Mouse (Mus musculus) T-helper 2 cell (primary cell): ENCODE results near the gene Inca1.

ENCODE experiments used
- in situ Hi-C: fragments of 300-600 bp; cut with MboI, MseI; formaldehyde crosslinking; loops from one replicate; pipeline ENCODE4 v1.15.1; 2025; ENCODE audit warnings: high pct_unique_total_duplicates

Gene Inca1

GRCm38 (mm10) chr11:70701984-70702733 lies 2.2 kb upstream of the Inca1 start:
- in situ Hi-C loops: no loop called here

- in situ Hi-C loops: no loop called here
Measured at GRCm38 (mm10) chr11:70701221-70701955, 1.4 kb upstream of the Inca1 start.

GRCm38 (mm10) chr11:70700613-70701012 lies 658 bp upstream of the Inca1 start:
- in situ Hi-C loops: no loop called here

DNA sequence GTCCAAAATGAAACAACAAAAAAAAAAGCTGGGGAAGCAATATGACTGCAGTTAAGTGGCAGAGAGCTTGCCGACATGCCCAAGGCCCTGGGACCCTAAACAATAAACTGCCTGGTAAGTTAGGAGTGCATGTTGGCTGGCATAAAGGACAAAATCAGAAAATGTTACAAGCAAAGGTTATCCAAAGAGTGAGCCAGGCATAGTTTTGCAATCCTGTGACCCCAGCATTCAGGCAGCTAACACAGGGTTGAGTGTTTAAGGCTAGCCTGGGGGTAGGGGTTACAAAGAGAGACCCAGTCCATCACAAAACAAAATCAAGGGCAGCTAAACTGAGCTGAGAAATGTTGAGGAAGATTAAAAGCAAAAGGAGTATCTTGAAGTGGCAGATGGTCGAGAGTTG lies 904 bp downstream of the Inca1 start:
- in situ Hi-C loops: no loop called here

DNA sequence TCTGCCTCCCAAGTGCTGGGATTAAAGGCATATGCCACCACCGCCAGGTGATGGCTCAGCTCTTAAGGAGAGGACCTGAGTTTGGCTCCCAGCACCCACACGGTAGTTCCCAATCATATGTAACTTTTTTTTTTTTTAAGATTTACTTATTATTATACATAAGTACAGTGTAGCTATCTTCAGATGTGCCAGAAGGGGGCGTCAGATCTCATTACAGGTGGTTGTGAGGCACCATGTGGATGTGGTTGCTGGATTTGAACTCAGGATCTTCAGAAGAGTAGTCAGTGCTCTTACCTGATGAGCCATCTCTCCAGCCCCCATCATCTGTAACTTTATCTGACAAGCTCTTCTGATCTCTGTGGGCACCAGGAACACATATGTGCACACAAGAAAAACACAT lies 2.6 kb downstream of the Inca1 start:
- in situ Hi-C loops: no loop called here

- in situ Hi-C loops: no loop called here
Measured at GRCm38 (mm10) chr11:70693504-70693903, 6.5 kb downstream of the Inca1 start.

GRCm38 (mm10) chr11:70689578-70689977 lies 10.4 kb downstream of the Inca1 start:
- in situ Hi-C loops: loop anchor here (5.0 kb wide), 1 partner anchor 68 kb away; no protein-coding TSS in a partner anchor

DNA sequence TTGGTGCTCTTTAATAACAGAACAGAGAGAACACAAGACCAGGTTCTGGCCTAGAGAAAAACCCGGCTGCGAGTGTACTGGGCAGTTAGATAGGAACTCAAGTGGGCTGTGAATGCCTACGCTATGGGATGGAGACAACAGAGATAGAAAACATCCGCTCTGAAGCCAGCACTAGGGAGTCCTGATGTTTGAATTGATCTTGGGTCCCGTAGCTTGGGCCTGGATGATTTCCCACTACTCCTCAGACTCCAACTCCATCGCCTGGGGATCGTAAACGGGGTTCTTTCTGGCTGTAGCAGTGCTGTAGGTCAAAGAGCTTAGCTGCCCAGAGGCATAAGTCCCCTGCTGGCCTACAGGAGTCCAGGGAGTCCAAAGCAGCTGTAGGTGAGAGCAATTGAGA lies 11.6 kb downstream of the Inca1 start:
- in situ Hi-C loops: loop anchor here (5.0 kb wide), 1 partner anchor 69 kb away; no protein-coding TSS in a partner anchor

- in situ Hi-C loops: loop anchor here (5.0 kb wide), 1 partner anchor 70 kb away; no protein-coding TSS in a partner anchor
Measured at GRCm38 (mm10) chr11:70687601-70688199, 12.3 kb downstream of the Inca1 start, which contains the start of gene Camta2. Gene Camta2 (minus strand): TSS chr11:70688105.

GRCm38 (mm10) chr11:70686901-70687566 lies 12.9 kb downstream of the Inca1 start:
- in situ Hi-C loops: loop anchor here (5.0 kb wide), 1 partner anchor 70 kb away; no protein-coding TSS in a partner anchor

- in situ Hi-C loops: no loop called here
Measured at GRCm38 (mm10) chr11:70683640-70684039, 16.3 kb downstream of the Inca1 start.

DNA sequence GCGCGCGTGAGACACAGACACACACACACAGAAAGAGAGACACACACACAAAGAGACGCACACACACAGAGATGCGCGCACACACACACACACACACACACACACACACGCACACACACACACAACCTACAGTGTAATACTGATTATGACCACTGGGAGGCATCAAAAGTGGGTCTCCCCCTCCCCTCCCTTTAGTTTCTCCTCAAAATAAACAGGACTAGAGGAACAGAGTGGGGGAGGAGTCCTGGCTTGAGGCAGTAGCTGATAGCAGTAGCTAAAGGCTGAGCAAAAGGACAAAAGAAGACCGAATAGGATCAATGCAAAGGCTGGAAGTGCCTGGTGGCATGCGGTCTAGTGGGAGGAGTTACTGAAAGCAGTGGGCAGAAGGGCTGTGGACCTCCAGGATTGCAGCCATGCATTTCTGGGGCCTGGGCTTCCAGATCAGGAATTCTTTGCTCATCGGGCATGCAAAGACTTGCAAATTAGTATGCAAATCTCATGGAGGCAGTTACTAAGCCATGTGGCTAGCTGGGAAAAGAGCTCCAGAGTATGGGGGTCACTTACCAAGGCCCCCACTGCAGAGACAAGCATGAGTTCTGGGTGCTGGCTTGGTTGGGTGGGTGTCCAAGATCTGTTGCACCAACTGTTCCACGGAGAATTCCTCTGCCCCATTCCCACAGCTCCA lies 17.9 kb downstream of the Inca1 start:
- in situ Hi-C loops: no loop called here

DNA sequence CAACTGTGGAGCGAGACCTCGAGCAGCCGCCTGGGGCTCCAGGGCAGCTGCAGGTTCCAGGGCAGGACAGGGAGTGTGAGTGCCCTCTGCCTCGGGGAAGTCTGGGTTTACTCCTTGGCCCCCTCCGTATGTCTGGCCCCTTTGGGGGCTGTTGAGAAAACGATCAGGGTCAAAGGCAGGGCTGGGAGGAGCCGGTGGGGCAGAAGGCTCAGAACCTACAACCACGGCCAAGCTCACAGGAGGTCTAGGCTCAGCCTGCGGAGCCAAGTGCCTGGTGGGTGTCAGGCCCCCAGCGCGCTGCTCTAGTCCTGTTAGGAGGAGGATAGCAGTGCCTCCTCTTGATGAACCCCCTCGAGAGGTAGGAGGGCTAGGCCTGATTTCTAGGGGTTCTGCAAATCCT lies 18.8 kb downstream of the Inca1 start:
- in situ Hi-C loops: no loop called here

DNA sequence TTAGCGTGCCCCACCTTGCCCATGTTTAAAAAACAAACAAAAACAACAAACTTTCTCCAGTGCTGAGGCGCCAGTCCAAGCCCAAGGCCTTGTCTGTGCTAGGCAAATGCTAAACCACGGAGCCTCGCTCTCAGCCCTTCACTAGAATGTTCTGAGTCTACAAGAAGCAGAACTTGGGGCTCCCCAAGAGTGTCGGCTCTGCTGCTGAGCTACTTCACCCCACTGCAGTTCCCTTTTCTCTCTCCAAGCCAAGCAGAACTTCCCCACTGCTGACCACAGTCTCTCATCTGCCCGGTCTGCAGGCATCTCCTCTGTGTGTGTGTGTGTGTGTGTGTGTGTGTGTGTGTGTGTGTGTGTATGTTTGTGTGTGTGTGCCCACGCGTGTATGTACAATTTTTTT lies 20.1 kb downstream of the Inca1 start:
- in situ Hi-C loops: no loop called here

DNA sequence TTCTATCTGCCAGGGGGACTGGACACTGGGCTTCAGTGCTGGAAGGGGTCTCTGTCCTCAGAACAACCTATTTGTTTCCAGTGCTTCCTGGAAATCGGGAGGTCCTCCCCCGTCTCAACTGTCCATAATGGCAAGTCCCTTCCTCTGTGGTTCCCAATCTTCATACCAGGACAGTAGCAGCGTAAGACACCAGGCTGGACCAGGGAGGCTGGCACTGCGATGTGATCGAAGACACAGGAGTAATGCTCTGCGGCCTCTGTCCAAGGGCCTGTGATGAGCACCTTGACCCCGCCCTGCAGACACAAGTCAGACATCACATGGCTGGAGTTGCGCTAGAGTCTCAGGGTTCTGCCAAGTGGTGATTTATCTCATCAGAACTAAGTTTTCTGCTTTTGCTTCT lies 20.6 kb downstream of the Inca1 start:
- in situ Hi-C loops: no loop called here

DNA sequence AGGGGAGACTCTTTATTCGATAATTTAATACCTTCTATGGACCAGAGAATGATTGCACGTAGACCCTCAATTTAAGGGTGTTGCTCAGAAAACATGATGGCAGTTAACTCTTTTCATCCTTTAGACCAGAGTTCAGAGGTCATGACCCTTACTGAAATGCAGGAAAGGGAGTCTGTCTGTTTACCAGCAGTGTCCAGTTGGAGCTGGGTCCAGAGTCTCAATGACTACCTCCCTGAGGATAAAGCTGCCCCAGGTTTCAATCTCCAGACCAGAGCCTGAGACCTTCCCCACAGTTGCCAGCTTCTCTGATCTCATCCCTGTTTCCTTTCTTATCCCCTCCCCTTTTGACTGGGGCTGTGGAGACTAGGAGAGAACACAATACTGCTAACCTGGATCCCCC lies 21.4 kb downstream of the Inca1 start:
- in situ Hi-C loops: no loop called here

GRCm38 (mm10) chr11:70678092-70678491 lies 21.9 kb downstream of the Inca1 start:
- in situ Hi-C loops: no loop called here

GRCm38 (mm10) chr11:70674501-70674900 lies 25.5 kb downstream of the Inca1 start:
- in situ Hi-C loops: loop anchor here (25.0 kb wide), 2 partner anchors 912 to 1262 kb away; partner anchors contain the start of genes Kdm6b, Polr2a, Slc35g3 and Zbtb4

DNA sequence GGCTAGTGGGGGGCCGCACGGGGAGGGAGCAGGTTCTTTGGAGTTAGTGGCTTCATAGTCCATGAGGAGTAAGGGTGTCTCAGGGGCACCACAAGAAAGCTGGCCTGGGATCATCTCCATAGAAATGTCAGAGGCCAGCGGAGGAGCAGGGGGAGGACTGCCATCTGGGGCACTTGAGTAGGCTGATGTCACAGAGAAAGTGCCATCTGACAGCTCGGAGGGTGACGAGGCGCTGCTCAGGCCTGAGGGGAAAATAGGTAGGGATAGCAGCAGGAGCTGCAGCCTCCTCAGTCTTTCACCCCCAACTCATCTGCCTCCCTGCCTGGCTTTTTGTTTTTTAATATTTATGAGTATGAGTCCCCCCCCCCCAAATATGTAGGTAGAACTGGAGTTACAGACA lies 25.9 kb downstream of the Inca1 start:
- in situ Hi-C loops: loop anchor here (25.0 kb wide), 2 partner anchors 912 to 1262 kb away; partner anchors contain the start of genes Kdm6b, Polr2a, Slc35g3 and Zbtb4

GRCm38 (mm10) chr11:70671333-70672047 lies 28.5 kb downstream of the Inca1 start:
- in situ Hi-C loops: loop anchor here (25.0 kb wide), 2 partner anchors 909 to 1259 kb away; partner anchors contain the start of genes Kdm6b, Polr2a, Slc35g3 and Zbtb4
